ENCODE assay signal across 9 mouse cellular contexts in genomic region chr16:8523480-8524144, GRCm38 (mm10). TPM values are rescaled to one million over a fixed set of nuclear protein-coding genes. Genes with fewer than 3 reads are reported as not detected.
A peak's percentile ranks its signal among the peaks of the same experiment; 100 is the strongest.
DNase-seq lines count a peak whose midpoint lies in the region; ATAC-seq lines count a peak whose summit lies in the region.
"Had no signal": no experiment of that assay in that cellular context is flagged by ENCODE, and none has a peak within 500 bp of the region (broad histone marks: within the 10 kb centered on the region; RNA-seq: fewer than 3 reads in every experiment).

No protein-coding gene starts in this region.

- H3K27me3 ChIP-seq in limb, embryonic 10.5 days (ENCODE audit: low read depth, poor library complexity, severe bottlenecking): no peaks in the 10 kb centered on the region
- H3K27me3 ChIP-seq in neural tube, embryonic 15.5 days (replicated peaks): no peaks in the 10 kb centered on the region

- peak overlapping the region; percentile 43 for H3K4me2 ChIP-seq in neural tube, embryonic 15.5 days

- H3K9ac ChIP-seq in neural tube, embryonic 15.5 days (replicated peaks): peak overlapping the region; percentile 36

- peak overlapping the region; percentile 75 for H3K27ac ChIP-seq in limb, embryonic 10.5 days
- H3K27ac ChIP-seq in neural tube, embryonic 15.5 days (replicated peaks): peak overlapping the region; percentile 91
- H3K27ac ChIP-seq: macrophage had no signal

- ATAC-seq in neural tube, embryonic 15.5 days (ENCODE audit: low FRiP score): peak; percentile 88
- ATAC-seq in monocyte, adult 5-6 weeks (replicated peaks; ENCODE audit: insufficient number of reproducible peaks, low FRiP score, low TSS enrichment, poor library complexity, severe bottlenecking): no peak

- peak; percentile 67 for DNase-seq in Muller cell, postnatal 12 days (ENCODE audit: inconsistent ontology term)
- peak; percentile 57 for DNase-seq in cerebellum, adult 9-10 months
- DNase-seq in frontal cortex, postnatal 36 days (ENCODE audit: low spot score in 2 of 2): peak; percentile 30 to 45
- peak; percentile 54 for DNase-seq in kidney, adult 18-20 months
- no peak for DNase-seq in limb, embryonic 10.5 days (ENCODE audit: low spot score)
- no peak for DNase-seq in spleen, postnatal 14 days (ENCODE audit: low spot score in 2 of 2)

- no peaks in the 10 kb centered on the region for H3K9me3 ChIP-seq in limb, embryonic 10.5 days (replicated peaks)
- no peaks in the 10 kb centered on the region for H3K9me3 ChIP-seq in neural tube, embryonic 15.5 days (replicated peaks)

- peaks cover 21% of the 10 kb centered on the region for H3K4me1 ChIP-seq in limb, embryonic 10.5 days
- H3K4me1 ChIP-seq in neural tube, embryonic 15.5 days: peaks cover 59% of the 10 kb centered on the region

- 54% methylated on average over 11 of the region's 11 CpGs for WGBS in limb, embryonic 10.5 days
- WGBS in neural tube, embryonic 15.5 days: 9% methylated on average over 11 of the region's 11 CpGs

- H3K36me3 ChIP-seq in limb, embryonic 10.5 days: no peaks in the 10 kb centered on the region
- no peaks in the 10 kb centered on the region; the same call in 1 of the 2 replicates for H3K36me3 ChIP-seq in neural tube, embryonic 15.5 days

- no peak overlapping the region for H3K4me3 ChIP-seq in limb, embryonic 10.5 days
- no peak overlapping the region for H3K4me3 ChIP-seq in neural tube, embryonic 15.5 days (replicated peaks)

RNA-seq across cellular contexts. Expression of gene Abat, which starts 10.4 kb away (rescaled TPM):
- polyA plus RNA-seq in limb, embryonic 10.5 days (2016; fragmentation: Nextera tagmentation; extraction: Ambion mirVana): 14.9 and 22.7 TPM in 2 replicates
- polyA plus RNA-seq in neural tube, embryonic 15.5 days (2015; fragmentation: Nextera tagmentation; extraction: Ambion mirVana): 111 TPM in 2 replicates
- total RNA-seq in monocyte, adult 5-6 weeks (2017): not detected in 3 replicates
- polyA plus RNA-seq: macrophage had no signal

RNA-seq across cellular contexts. Expression of gene Mettl22, which starts 53.0 kb away (rescaled TPM):
- polyA plus RNA-seq in limb, embryonic 10.5 days (2016; fragmentation: Nextera tagmentation; extraction: Ambion mirVana): 18.2 and 22.5 TPM in 2 replicates
- polyA plus RNA-seq in neural tube, embryonic 15.5 days (2015; fragmentation: Nextera tagmentation; extraction: Ambion mirVana): 45.7 and 54.2 TPM in 2 replicates
- 6.9 to 11.8 TPM (median 8.0 TPM) in 3 replicates for total RNA-seq in monocyte, adult 5-6 weeks (2017)

Comparison
In these comparisons a context has a peak if more than half of its experiments do, and no peak if none do; other contexts are left out.
1. DNase-seq: peak in Muller cell, postnatal 12 days (single experiment), cerebellum, adult 9-10 months (single experiment), frontal cortex, postnatal 36 days (2 of 2) and kidney, adult 18-20 months (single experiment); none in limb, embryonic 10.5 days (single experiment) and spleen, postnatal 14 days (0 of 2).